Mouse (Mus musculus) layer of hippocampus, adult 11-12 months (tissue): Measurements from ENCODE around the gene Tmem100.
A peak's percentile ranks its signal among the peaks of the same experiment; 100 is the strongest.

Source experiments
- DNase-seq: peaks from one replicate; pipeline ENCODE4 v3.0.0; 2022; ENCODE audit warnings: low spot score

Gene Tmem100

GRCm38 (mm10) chr11:90062657-90063056 lies 32.5 kb downstream of the Tmem100 start:
- peak; percentile 11 for DNase-seq

- no peak for DNase-seq
Measured at GRCm38 (mm10) chr11:90066405-90067250, 36.5 kb downstream of the Tmem100 start.

- peak; percentile 44 for DNase-seq
Measured at GRCm38 (mm10) chr11:90071747-90072146, 41.6 kb downstream of the Tmem100 start.

- no peak for DNase-seq
Measured at GRCm38 (mm10) chr11:90073201-90073600, 43.1 kb downstream of the Tmem100 start.

- DNase-seq: no peak
Measured at GRCm38 (mm10) chr11:90076666-90077065, 46.5 kb downstream of the Tmem100 start.

GRCm38 (mm10) chr11:90080678-90081267 lies 50.6 kb downstream of the Tmem100 start:
- no peak for DNase-seq

GRCm38 (mm10) chr11:90081820-90082596 lies 51.9 kb downstream of the Tmem100 start:
- no peak for DNase-seq

GRCm38 (mm10) chr11:90083042-90083441 lies 52.9 kb downstream of the Tmem100 start:
- peak; percentile 23 for DNase-seq

- DNase-seq: no peak
Measured at GRCm38 (mm10) chr11:90084166-90084565, 54.0 kb downstream of the Tmem100 start.
